Mouse (Mus musculus) G1E-ER4 (cell line): ENCODE measurements around the gene Icosl. TPM values are rescaled to one million over a fixed set of nuclear protein-coding genes. Genes with fewer than 3 reads are reported as not detected.

Experiments
- GATA1 ChIP-seq: IDR thresholded peaks from one replicate; pipeline ENCODE4 v1.8.0; 2012; ENCODE audit warnings: low read length, inconsistent platforms
- polyA plus RNA-seq: library from polyadenylated mRNA; stranded (reverse); fragments of >175 nt; gene quantifications from 2 replicates; pipeline ENCODE4 v1.2.3, GENCODE M21; 2012

Icosl gene
- not detected in 2 replicates for polyA plus RNA-seq

- TF ChIP-seq GATA1 = no peak
These were observed at the start of gene Icosl for GRCm38 (mm10) chr10:78069101-78070011. Icosl (plus strand) TSS chr10:78069302.

GRCm38 (mm10) chr10:78028129-78028528 lies 41.0 kb upstream of the Icosl start:
- TF ChIP-seq GATA1 = no peak

- no peak for TF ChIP-seq GATA1
These were observed 40.0 kb upstream of the Icosl start for GRCm38 (mm10) chr10:78029080-78029479.

GRCm38 (mm10) chr10:78031987-78032386 lies 37.1 kb upstream of the Icosl start:
- TF ChIP-seq GATA1 = no peak

GRCm38 (mm10) chr10:78037139-78037538 lies 32.0 kb upstream of the Icosl start:
- TF ChIP-seq GATA1 = no peak

GRCm38 (mm10) chr10:78041647-78042046 lies 27.5 kb upstream of the Icosl start, which contains the start of gene Dnmt3l:
Dnmt3l (plus strand) TSS chr10:78041947.
- no peak for TF ChIP-seq GATA1

GRCm38 (mm10) chr10:78042096-78042495 lies 27.0 kb upstream of the Icosl start:
- no peak for TF ChIP-seq GATA1

GRCm38 (mm10) chr10:78042697-78043405 lies 26.3 kb upstream of the Icosl start:
- no peak for TF ChIP-seq GATA1

- TF ChIP-seq GATA1 = no peak
These were observed 25.7 kb upstream of the Icosl start, which contains the start of gene Aire for GRCm38 (mm10) chr10:78043406-78043836. Aire (minus strand) TSS chr10:78043610.

- TF ChIP-seq GATA1 = no peak
These were observed 24.6 kb upstream of the Icosl start for GRCm38 (mm10) chr10:78044531-78044930.

GRCm38 (mm10) chr10:78046388-78046787 lies 22.7 kb upstream of the Icosl start:
- no peak for TF ChIP-seq GATA1

- TF ChIP-seq GATA1 = no peak
These were observed 20.9 kb upstream of the Icosl start for GRCm38 (mm10) chr10:78048061-78048730.

GRCm38 (mm10) chr10:78049519-78050035 lies 19.5 kb upstream of the Icosl start:
- TF ChIP-seq GATA1 = no peak

- no peak for TF ChIP-seq GATA1
These were observed 14.2 kb upstream of the Icosl start for GRCm38 (mm10) chr10:78054633-78055565.

- no peak for TF ChIP-seq GATA1
These were observed 12.0 kb upstream of the Icosl start for GRCm38 (mm10) chr10:78057056-78057455.
